Mouse (Mus musculus) midbrain, embryonic 13.5 days (tissue): ENCODE measurements at regions not wholly inside any gene's neighbourhood (a gene's known extent, or its start where the extent isn't known, plus 50 kb on each side); places are given as distances from the start of the nearest gene placed in this dataset.

Source experiments
- ATAC-seq: fragments of 200-750 bp; cut with Nextera tagmentation; 2 replicates; pipeline ENCODE4 v1.8.0; 2017; ENCODE audit warnings: mild to moderate bottlenecking, moderate TSS enrichment, moderate library complexity
- H3K27ac ChIP-seq: fragments of 300-500 bp; sonication (generic); 2 replicates; pipeline ENCODE4 v1.5.1; 2015; ENCODE audit warnings: inconsistent platforms, mild to moderate bottlenecking, moderate library complexity
- H3K27me3 ChIP-seq: fragments of 300-500 bp; sonication (generic); 2 replicates; pipeline ENCODE4 v1.6.1; 2015; ENCODE audit warnings: mild to moderate bottlenecking, inconsistent platforms
- H3K36me3 ChIP-seq: fragments of 300-500 bp; sonication (generic); 2 replicates; pipeline ENCODE4 v1.6.1; 2015; ENCODE audit warnings: mild to moderate bottlenecking, inconsistent platforms
- H3K4me1 ChIP-seq: fragments of 300-500 bp; sonication (generic); replicated peaks from 2 replicates; pipeline ENCODE4 v1.6.1; 2015; ENCODE audit warnings: inconsistent platforms
- H3K4me2 ChIP-seq: fragments of 300-500 bp; sonication (generic); replicated peaks from 2 replicates; pipeline ENCODE4 v1.6.1; 2015; ENCODE audit warnings: moderate library complexity, mild to moderate bottlenecking, inconsistent platforms
- H3K4me3 ChIP-seq: fragments of 300-500 bp; sonication (generic); replicated peaks from 2 replicates; pipeline ENCODE4 v1.5.1; 2015; ENCODE audit warnings: mild to moderate bottlenecking, inconsistent platforms
- H3K9ac ChIP-seq: fragments of 300-500 bp; sonication (generic); replicated peaks from 2 replicates; pipeline ENCODE4 v1.6.1; 2015; ENCODE audit warnings: mild to moderate bottlenecking, inconsistent platforms
- H3K9me3 ChIP-seq: fragments of 300-500 bp; sonication (generic); 2 replicates; pipeline ENCODE4 v1.6.1; 2016; ENCODE audit warnings: mild to moderate bottlenecking, inconsistent platforms
- WGBS: fragments of 180-500 bp; shearing (Covaris S2); methylation state at CpG from one replicate; pipeline ENCODE4 v1.1.7; 2015; 5-methylcytosine and 5-hydroxymethylcytosine counted together

DNA sequence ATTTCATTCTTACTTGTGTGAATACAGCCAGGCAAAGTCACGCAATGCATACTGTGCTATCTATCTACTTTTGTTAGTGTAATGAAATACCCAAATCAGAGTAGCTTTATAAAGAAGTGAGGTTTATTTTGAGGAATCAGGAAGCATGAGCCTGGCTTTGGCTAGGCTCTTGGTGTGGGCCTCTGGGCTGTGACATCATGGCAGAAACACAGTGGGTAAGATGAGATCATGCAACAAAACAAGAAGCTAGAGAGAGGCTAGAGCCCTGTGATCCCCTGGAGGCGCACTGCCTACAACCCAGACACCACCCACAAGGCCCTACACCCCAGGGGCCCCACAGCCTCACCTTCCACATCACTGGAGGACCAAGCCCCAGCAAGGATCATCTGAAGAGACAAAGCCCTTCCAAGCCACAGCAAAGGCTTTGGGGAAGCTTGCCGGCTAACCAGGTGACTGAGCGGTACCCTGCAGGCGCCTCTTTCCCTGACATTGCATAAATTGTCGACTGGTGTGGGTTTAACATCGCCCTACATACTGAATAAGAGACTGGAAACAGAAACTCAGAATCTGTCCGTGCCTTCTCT is 143.8 kb upstream of the Frmd6 start:
- H3K4me2 ChIP-seq: no peak overlapping the region
- no peak overlapping the region for H3K9ac ChIP-seq
- no peaks in the 10 kb centered on the region for H3K9me3 ChIP-seq
- H3K4me3 ChIP-seq: no peak overlapping the region
- no peaks in the 10 kb centered on the region for H3K27me3 ChIP-seq
- H3K27ac ChIP-seq: no peak overlapping the region
- ATAC-seq: no peak
- H3K4me1 ChIP-seq: 0 out of 2 replicates have a peak, but pooled peaks cover 6% of the 10 kb centered on the region
- no peaks in the 10 kb centered on the region for H3K36me3 ChIP-seq
- WGBS: 85% methylated on average over 8 of the region's 8 CpGs

DNA sequence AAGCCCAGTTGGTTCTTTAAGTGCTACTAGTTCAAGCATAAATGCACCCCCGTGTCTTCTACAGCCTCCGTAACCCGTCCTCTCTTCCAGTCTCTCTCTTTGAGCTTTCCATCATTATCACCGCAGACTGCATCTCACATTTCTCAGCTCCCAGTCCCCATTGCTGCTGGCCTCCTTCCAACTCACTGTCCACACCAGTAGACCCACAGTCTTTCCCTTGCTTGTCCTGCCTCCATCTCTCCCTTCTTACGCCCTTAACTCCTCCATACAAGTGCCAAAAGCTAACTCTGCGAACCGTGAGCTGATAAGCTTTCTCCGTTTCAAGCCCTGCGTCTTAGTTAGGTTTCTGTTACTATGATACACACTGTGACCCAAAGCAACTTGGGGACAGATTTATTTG is 141.0 kb upstream of the Frmd6 start:
- peaks cover 11% of the 10 kb centered on the region for H3K4me1 ChIP-seq
- WGBS: 87% methylated on average over 9 of the region's 9 CpGs
- H3K9me3 ChIP-seq: no peaks in the 10 kb centered on the region
- no peak for ATAC-seq
- H3K27me3 ChIP-seq: no peaks in the 10 kb centered on the region
- no peak overlapping the region for H3K9ac ChIP-seq
- no peak overlapping the region for H3K4me2 ChIP-seq
- no peaks in the 10 kb centered on the region for H3K36me3 ChIP-seq
- H3K4me3 ChIP-seq: no peak overlapping the region
- H3K27ac ChIP-seq: no peak overlapping the region

DNA sequence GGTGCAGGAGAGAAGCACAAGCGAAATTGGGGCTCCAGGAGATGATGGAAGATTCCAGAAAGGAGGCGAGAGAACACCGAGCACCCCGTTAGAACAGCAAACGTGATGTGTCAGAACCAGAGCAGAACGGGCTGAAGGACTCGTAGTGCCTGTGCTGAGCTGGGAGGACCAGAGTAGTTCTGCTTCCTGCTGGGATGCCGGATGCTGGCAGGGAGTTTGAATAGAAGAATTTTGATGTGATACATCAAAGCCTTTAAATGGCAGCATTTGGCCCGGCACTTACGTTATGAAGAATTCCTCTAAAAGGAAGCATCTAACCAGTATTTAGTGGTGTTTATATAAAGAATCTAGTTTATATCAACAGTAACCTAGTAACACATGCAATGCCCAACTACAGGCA is 139.9 kb upstream of the Frmd6 start:
- Histone ChIP-seq H3K4me2 (no peak overlapping the region), H3K36me3 (no peaks in the 10 kb centered on the region), H3K4me3 (no peak overlapping the region), H3K9ac (no peak overlapping the region), H3K27ac (no peak overlapping the region), H3K4me1 (peaks cover 10% of the 10 kb centered on the region), H3K9me3 (no peaks in the 10 kb centered on the region), H3K27me3 (no peaks in the 10 kb centered on the region)
- ATAC-seq: no peak
- 77% methylated on average over 10 of the region's 10 CpGs for WGBS

DNA sequence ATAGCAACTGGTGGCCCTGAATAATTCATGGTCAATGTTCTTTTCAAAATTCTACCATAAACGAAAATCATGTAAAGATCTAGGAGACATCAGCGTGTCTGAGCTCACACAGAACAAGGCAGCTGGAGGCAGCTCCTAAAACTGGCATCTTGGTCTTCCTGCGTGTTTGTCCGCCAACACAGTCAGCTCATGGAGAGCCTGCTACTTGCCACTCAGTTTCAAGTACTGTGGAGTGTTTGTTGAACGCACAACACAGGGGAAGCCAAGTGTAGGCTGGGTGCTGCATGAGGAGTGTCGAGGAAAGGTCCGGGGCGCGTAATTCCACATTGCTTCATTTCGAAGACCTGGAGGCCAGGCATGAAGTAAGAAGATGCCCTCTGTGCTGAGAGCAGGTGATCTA is 139.0 kb upstream of the Frmd6 start:
- Histone ChIP-seq H3K4me2 (no peak overlapping the region), H3K4me3 (no peak overlapping the region), H3K36me3 (no peaks in the 10 kb centered on the region), H3K9ac (no peak overlapping the region), H3K27ac (no peak overlapping the region), H3K4me1 (peaks cover 10% of the 10 kb centered on the region), H3K9me3 (no peaks in the 10 kb centered on the region), H3K27me3 (no peaks in the 10 kb centered on the region)
- 95% methylated on average over 10 of the region's 10 CpGs for WGBS
- no peak for ATAC-seq

DNA sequence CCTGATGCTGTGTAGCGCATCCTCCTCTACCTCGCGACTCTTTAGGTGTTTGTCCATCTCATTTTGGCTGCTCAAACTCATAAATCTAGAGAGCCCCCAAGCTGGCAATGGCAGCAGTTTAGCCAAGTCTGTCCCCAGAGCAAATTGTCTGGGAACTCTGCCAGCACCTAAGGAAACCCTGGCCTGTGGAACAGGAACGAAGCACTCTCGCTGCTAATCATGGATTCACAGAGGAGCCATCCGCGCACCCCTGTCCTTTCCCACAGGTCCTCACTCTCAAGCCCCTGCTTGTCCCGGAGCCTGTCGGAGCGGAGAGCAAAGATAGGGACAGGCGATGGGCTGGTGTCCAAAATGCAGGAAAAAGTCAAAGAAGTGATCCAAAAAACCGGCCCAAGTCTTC is 138.3 kb upstream of the Frmd6 start:
- no peak overlapping the region for H3K9ac ChIP-seq
- H3K4me1 ChIP-seq: peaks cover 10% of the 10 kb centered on the region
- H3K4me2 ChIP-seq: no peak overlapping the region
- H3K27ac ChIP-seq: no peak overlapping the region
- no peaks in the 10 kb centered on the region for H3K9me3 ChIP-seq
- ATAC-seq: no peak
- no peaks in the 10 kb centered on the region for H3K36me3 ChIP-seq
- WGBS: 82% methylated on average over 12 of the region's 12 CpGs
- H3K27me3 ChIP-seq: no peaks in the 10 kb centered on the region
- no peak overlapping the region for H3K4me3 ChIP-seq

DNA sequence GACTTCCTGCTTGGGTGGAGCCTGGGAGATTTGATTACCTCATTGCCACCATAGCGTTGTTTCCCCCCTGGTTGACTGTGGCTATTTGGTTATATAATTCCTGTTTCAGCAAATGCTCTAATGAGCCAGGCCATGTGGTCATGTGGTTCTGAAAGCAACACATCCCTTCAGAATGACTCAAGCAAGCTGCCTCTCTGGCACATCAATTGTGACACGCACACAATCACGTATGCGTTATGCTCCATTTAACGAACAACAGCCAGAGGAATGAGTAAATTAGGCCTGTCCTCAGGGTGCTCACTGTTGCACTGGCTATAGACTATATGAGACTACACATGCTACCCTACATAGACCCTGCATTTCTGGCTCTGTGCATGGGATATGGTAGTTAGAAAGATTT is 130.2 kb upstream of the Frmd6 start:
- no peaks in the 10 kb centered on the region for H3K36me3 ChIP-seq
- no peaks in the 10 kb centered on the region for H3K27me3 ChIP-seq
- H3K27ac ChIP-seq: no peak overlapping the region
- ATAC-seq: no peak
- H3K4me2 ChIP-seq: no peak overlapping the region
- no peak overlapping the region for H3K9ac ChIP-seq
- H3K4me3 ChIP-seq: no peak overlapping the region
- H3K4me1 ChIP-seq: no peaks in the 10 kb centered on the region
- WGBS: 75% methylated on average over 5 of the region's 5 CpGs
- H3K9me3 ChIP-seq: no peaks in the 10 kb centered on the region

DNA sequence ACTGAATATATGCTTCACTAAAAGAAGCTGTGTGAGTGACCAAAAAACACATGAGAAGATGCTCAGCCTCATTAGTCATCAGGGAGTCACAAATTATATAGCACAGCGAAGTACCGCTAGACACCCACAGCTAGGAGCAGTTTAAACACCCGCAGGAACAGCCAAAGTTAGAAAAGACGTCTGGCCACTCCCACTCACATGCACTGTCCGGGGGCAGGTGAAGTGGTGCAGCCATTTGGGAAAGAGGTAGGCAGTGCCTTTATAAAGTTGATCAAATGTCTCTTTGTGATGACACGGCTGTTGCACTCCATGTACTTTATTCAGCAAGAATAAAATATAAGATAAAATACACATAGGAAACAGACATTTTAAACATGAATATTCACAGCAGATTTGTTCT is 129.1 kb upstream of the Frmd6 start:
- H3K4me3 ChIP-seq: no peak overlapping the region
- WGBS: 81% methylated on average over 6 of the region's 6 CpGs
- no peak overlapping the region for H3K4me2 ChIP-seq
- no peak overlapping the region for H3K9ac ChIP-seq
- no peaks in the 10 kb centered on the region for H3K36me3 ChIP-seq
- no peaks in the 10 kb centered on the region for H3K9me3 ChIP-seq
- H3K27me3 ChIP-seq: no peaks in the 10 kb centered on the region
- no peak for ATAC-seq
- no peak overlapping the region for H3K27ac ChIP-seq
- no peaks in the 10 kb centered on the region for H3K4me1 ChIP-seq

DNA sequence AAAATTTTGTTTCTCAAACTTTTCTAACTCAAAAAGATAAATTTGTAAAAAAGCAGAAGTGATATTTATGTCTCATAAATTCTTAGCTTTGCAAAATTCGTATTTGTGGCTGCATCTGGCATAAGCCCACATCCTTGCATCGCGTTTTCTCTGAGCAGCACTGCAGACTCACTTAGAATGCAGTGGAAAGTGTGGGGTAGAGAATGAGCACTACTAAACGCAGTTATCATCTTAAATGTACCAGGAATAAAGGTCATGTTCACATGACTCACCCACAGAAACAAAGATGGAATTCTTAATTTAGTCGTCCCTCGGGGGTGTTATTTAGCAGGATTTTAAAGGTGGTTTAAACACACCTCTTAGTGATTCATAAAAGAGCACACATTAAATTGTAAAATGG is 126.8 kb upstream of the Frmd6 start:
- Histone ChIP-seq H3K27me3 (no peaks in the 10 kb centered on the region), H3K9me3 (no peaks in the 10 kb centered on the region), H3K27ac (no peak overlapping the region), H3K4me1 (no peaks in the 10 kb centered on the region), H3K36me3 (no peaks in the 10 kb centered on the region), H3K9ac (no peak overlapping the region), H3K4me3 (no peak overlapping the region), H3K4me2 (no peak overlapping the region)
- ATAC-seq: no peak
- 87% methylated on average over 6 of the region's 6 CpGs for WGBS

DNA sequence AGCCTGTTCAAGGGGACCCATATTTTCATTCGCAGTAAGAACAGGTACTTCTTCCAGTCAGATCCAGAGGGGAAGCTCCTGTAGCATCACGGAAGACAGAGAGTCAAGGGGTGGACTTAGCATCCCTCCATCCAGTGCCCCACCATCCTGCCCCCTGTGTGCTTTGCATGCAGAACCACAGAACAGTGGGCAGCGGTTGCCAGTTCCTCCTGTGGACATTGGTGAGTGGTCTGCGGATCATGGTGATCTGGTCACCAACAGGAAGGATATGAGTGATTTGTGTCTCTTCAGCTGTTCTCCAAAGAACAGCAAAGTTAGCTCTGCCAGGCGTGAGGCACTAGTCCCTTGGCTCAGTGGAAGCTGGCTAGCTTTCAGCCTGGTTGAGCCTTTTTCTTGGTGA is 122.8 kb upstream of the Frmd6 start:
- ATAC-seq: no peak
- no peaks in the 10 kb centered on the region for H3K36me3 ChIP-seq
- no peak overlapping the region for H3K4me2 ChIP-seq
- no peak overlapping the region for H3K9ac ChIP-seq
- no peaks in the 10 kb centered on the region for H3K27me3 ChIP-seq
- H3K4me1 ChIP-seq: no peaks in the 10 kb centered on the region
- H3K27ac ChIP-seq: no peak overlapping the region
- H3K4me3 ChIP-seq: no peak overlapping the region
- WGBS: 93% methylated on average over 5 of the region's 5 CpGs
- H3K9me3 ChIP-seq: no peaks in the 10 kb centered on the region

DNA sequence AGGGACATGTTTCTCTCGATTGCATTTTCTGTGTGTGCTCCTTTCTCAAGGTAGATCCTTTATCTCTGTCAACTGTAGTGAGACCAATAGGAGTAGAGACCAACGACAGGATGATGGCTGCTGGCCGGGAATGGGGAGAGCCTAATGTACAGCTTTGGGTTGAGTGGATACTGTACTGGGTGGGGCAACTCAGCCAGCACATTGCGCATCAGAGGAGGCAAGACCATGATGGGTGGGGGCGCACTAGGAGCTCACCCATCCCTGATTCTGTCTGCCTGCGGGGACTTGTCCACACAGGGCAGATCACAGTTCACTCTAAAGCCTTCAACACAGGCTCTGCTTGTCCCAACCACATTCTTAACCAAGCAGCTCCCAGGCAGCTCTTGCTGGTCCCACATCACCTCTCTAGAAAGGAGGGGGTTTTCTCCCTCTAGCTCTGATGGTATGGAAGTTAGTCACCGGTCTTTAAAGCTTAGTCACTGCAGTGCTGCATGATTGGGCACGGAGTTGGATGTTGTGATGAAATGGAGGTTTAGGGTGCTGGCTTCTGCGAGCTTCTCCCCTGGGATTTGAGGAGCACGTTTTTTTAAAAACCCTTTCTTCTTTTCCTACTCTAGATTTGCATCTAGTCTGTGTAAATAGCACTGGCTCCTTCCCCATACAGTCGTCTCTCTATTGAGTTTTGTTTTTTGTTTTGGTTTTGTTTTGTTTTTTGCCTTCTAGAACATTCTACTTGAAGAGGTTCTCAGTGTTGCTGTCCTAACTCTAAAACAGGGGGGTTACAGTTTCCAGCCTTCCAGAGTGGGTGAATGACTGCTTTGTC is 118.3 kb upstream of the Frmd6 start:
- Histone ChIP-seq H3K4me1 (no peaks in the 10 kb centered on the region), H3K36me3 (no peaks in the 10 kb centered on the region), H3K9ac (no peak overlapping the region), H3K4me3 (no peak overlapping the region), H3K27me3 (no peaks in the 10 kb centered on the region), H3K27ac (no peak overlapping the region), H3K4me2 (no peak overlapping the region), H3K9me3 (no peaks in the 10 kb centered on the region)
- WGBS: 86% methylated on average over 11 of the region's 11 CpGs
- no peak for ATAC-seq

DNA sequence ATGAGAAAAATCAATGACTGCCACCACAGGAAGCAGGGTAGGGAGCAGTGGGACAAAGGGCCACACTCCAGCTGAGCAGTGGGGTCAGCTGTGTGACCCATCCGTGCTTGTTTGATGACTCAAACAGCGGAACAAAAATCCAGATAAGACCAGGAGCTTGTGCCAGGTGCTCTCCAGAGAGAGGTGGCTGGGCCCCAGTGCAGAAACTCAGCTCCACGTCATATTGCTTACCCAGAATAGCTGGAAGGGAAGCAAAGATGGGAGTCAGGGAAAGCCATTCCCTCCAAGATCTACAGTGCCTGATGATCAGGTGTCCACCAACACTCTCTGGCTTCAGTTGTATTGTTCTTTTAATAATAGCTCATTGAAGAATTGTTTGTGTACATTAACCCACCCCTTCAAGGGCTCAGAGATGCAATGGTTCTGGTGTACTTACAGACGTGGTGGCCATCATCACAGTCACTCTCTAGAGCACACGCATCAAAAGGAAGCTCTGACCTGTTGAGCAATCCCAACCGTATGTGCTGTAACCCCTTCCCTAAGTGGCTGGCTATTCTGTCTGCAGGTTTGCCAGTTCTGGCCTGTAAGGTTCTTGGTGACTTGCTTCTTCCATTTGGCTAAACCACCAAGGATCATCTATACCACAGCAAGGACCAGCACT is 117.6 kb upstream of the Frmd6 start:
- H3K27ac ChIP-seq: no peak overlapping the region
- no peak overlapping the region for H3K4me3 ChIP-seq
- 77% methylated on average over 6 of the region's 6 CpGs for WGBS
- ATAC-seq: no peak
- H3K4me1 ChIP-seq: no peaks in the 10 kb centered on the region
- no peak overlapping the region for H3K4me2 ChIP-seq
- no peaks in the 10 kb centered on the region for H3K27me3 ChIP-seq
- no peaks in the 10 kb centered on the region for H3K9me3 ChIP-seq
- no peaks in the 10 kb centered on the region for H3K36me3 ChIP-seq
- no peak overlapping the region for H3K9ac ChIP-seq

DNA sequence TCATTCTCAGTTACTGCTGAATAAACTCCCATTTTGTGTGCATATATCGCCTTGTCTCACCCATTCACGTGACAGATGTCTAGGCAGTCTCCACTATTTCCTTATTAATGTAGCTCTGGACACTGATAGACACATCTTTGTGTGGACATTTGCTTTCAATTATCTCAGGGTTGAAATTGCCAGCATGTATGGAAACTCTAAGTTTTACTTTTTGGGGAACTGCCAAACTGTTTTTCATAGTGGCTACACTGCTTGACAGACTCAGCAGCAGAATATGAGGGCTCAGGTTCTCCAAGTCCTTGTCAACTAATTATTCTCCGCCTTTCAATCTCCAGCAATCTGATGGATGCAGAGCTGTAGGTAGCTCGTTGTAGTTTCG is 117.0 kb upstream of the Frmd6 start:
- H3K9me3 ChIP-seq: no peaks in the 10 kb centered on the region
- no peaks in the 10 kb centered on the region for H3K36me3 ChIP-seq
- H3K9ac ChIP-seq: no peak overlapping the region
- no peak overlapping the region for H3K4me3 ChIP-seq
- H3K4me1 ChIP-seq: no peaks in the 10 kb centered on the region
- no peak overlapping the region for H3K27ac ChIP-seq
- H3K4me2 ChIP-seq: no peak overlapping the region
- no peaks in the 10 kb centered on the region for H3K27me3 ChIP-seq
- ATAC-seq: no peak
- 93% methylated on average over 5 of the region's 5 CpGs for WGBS
